Mouse (Mus musculus): ENCODE results near the gene Ica1. TPM values are rescaled to one million over a fixed set of nuclear protein-coding genes. Genes with fewer than 3 reads are reported as not detected.

Ica1 gene
- polyA plus RNA-seq, 1 experiment from 2014 or later = 31.8 TPM

- H3K9ac ChIP-seq (replicated peaks; ENCODE audit: low read length) = no peak overlapping the region
- H3K4me3 ChIP-seq (ENCODE audit: low read length) = no peak overlapping the region
- H3K27me3 ChIP-seq (ENCODE audit: insufficient read depth, low read length) = no peaks in the 10 kb centered on the region
- no peak overlapping the region for H3K27ac ChIP-seq (ENCODE audit: low read length)
- no peak overlapping the region for H3K4me2 ChIP-seq (replicated peaks; ENCODE audit: low read depth, low read length)
- H3K36me3 ChIP-seq (ENCODE audit: insufficient read depth, low read length) = no peaks in the 10 kb centered on the region
- WGBS = 86% methylated on average over 6 of the region's 6 CpGs
- no peaks in the 10 kb centered on the region for H3K9me3 ChIP-seq (ENCODE audit: low read length)
- no peaks in the 10 kb centered on the region for H3K4me1 ChIP-seq (ENCODE audit: insufficient read depth, low read length)
- no peak for ATAC-seq (ENCODE audit: low FRiP score, low TSS enrichment)
These were observed 25.1 kb downstream of the Ica1 start for GRCm38 (mm10) chr6:8752984-8753722.

- Histone ChIP-seq H3K4me3 (ENCODE audit: low read length) (no peak overlapping the region), H3K9me3 (ENCODE audit: low read length) (no peaks in the 10 kb centered on the region), H3K4me2 (replicated peaks; ENCODE audit: low read depth, low read length) (no peak overlapping the region), H3K36me3 (ENCODE audit: insufficient read depth, low read length) (no peaks in the 10 kb centered on the region), H3K4me1 (ENCODE audit: insufficient read depth, low read length) (no peaks in the 10 kb centered on the region), H3K27ac (ENCODE audit: low read length) (no peak overlapping the region), H3K27me3 (ENCODE audit: insufficient read depth, low read length) (no peaks in the 10 kb centered on the region), H3K9ac (replicated peaks; ENCODE audit: low read length) (no peak overlapping the region)
- 80% methylated on average over 7 of the region's 7 CpGs for WGBS
- ATAC-seq (ENCODE audit: low FRiP score, low TSS enrichment) = no peak
These were observed 33.4 kb downstream of the Ica1 start for GRCm38 (mm10) chr6:8744886-8745285.

- 91% methylated on average over 4 of the region's 4 CpGs for WGBS
- no peak overlapping the region for H3K4me2 ChIP-seq (replicated peaks; ENCODE audit: low read depth, low read length)
- H3K36me3 ChIP-seq (ENCODE audit: insufficient read depth, low read length) = no peaks in the 10 kb centered on the region
- H3K9me3 ChIP-seq (ENCODE audit: low read length) = no peaks in the 10 kb centered on the region
- H3K4me1 ChIP-seq (ENCODE audit: insufficient read depth, low read length) = no peaks in the 10 kb centered on the region
- no peak for ATAC-seq (ENCODE audit: low FRiP score, low TSS enrichment)
- no peak overlapping the region for H3K27ac ChIP-seq (ENCODE audit: low read length)
- no peak overlapping the region for H3K4me3 ChIP-seq (ENCODE audit: low read length)
- no peaks in the 10 kb centered on the region for H3K27me3 ChIP-seq (ENCODE audit: insufficient read depth, low read length)
- H3K9ac ChIP-seq (replicated peaks; ENCODE audit: low read length) = no peak overlapping the region
These were observed 34.0 kb downstream of the Ica1 start for GRCm38 (mm10) chr6:8744273-8744785.

- Histone ChIP-seq H3K4me1 (ENCODE audit: insufficient read depth, low read length) (no peaks in the 10 kb centered on the region; the same call in 1 of the 2 replicates), H3K9me3 (ENCODE audit: low read length) (no peaks in the 10 kb centered on the region), H3K36me3 (ENCODE audit: insufficient read depth, low read length) (no peaks in the 10 kb centered on the region), H3K27ac (ENCODE audit: low read length) (no peak overlapping the region), H3K9ac (replicated peaks; ENCODE audit: low read length) (no peak overlapping the region), H3K4me3 (ENCODE audit: low read length) (no peak overlapping the region), H3K27me3 (ENCODE audit: insufficient read depth, low read length) (no peaks in the 10 kb centered on the region), H3K4me2 (replicated peaks; ENCODE audit: low read depth, low read length) (no peak overlapping the region)
- no peak for ATAC-seq (ENCODE audit: low FRiP score, low TSS enrichment)
- WGBS = 34% methylated on average over 3 of the region's 3 CpGs
These were observed 35.8 kb downstream of the Ica1 start for GRCm38 (mm10) chr6:8742449-8742848.

- ATAC-seq (ENCODE audit: low FRiP score, low TSS enrichment) = no peak
- H3K9me3 ChIP-seq (ENCODE audit: low read length) = no peaks in the 10 kb centered on the region
- no peaks in the 10 kb centered on the region for H3K36me3 ChIP-seq (ENCODE audit: insufficient read depth, low read length)
- H3K9ac ChIP-seq (replicated peaks; ENCODE audit: low read length) = no peak overlapping the region
- WGBS = 8% methylated on average over 1 of the region's 1 CpGs
- no peaks in the 10 kb centered on the region for H3K27me3 ChIP-seq (ENCODE audit: insufficient read depth, low read length)
- H3K27ac ChIP-seq (ENCODE audit: low read length) = no peak overlapping the region
- H3K4me1 ChIP-seq (ENCODE audit: insufficient read depth, low read length) = no peaks in the 10 kb centered on the region; the same call in 1 of the 2 replicates
- no peak overlapping the region for H3K4me2 ChIP-seq (replicated peaks; ENCODE audit: low read depth, low read length)
- no peak overlapping the region for H3K4me3 ChIP-seq (ENCODE audit: low read length)
These were observed 36.6 kb downstream of the Ica1 start for GRCm38 (mm10) chr6:8741659-8742058.

- Histone ChIP-seq H3K4me3 (ENCODE audit: low read length) (no peak overlapping the region), H3K4me1 (ENCODE audit: insufficient read depth, low read length) (peaks cover 3% of the 10 kb centered on the region; the same call in 1 of the 2 replicates), H3K36me3 (ENCODE audit: insufficient read depth, low read length) (no peaks in the 10 kb centered on the region), H3K9ac (replicated peaks; ENCODE audit: low read length) (no peak overlapping the region), H3K4me2 (replicated peaks; ENCODE audit: low read depth, low read length) (no peak overlapping the region), H3K9me3 (ENCODE audit: low read length) (no peaks in the 10 kb centered on the region), H3K27me3 (ENCODE audit: insufficient read depth, low read length) (no peaks in the 10 kb centered on the region), H3K27ac (ENCODE audit: low read length) (no peak overlapping the region)
- peak; percentile 50; the same call in 1 of the 2 replicates for ATAC-seq (ENCODE audit: low FRiP score, low TSS enrichment)
- WGBS = 12% methylated on average over 2 of the region's 2 CpGs
These were observed 38.2 kb downstream of the Ica1 start for GRCm38 (mm10) chr6:8740092-8740491.

GRCm38 (mm10) chr6:8738396-8738795 is 39.9 kb downstream of the Ica1 start:
- Histone ChIP-seq H3K27ac (ENCODE audit: low read length) (no peak overlapping the region), H3K27me3 (ENCODE audit: insufficient read depth, low read length) (no peaks in the 10 kb centered on the region), H3K9me3 (ENCODE audit: low read length) (no peaks in the 10 kb centered on the region), H3K9ac (replicated peaks; ENCODE audit: low read length) (no peak overlapping the region), H3K4me2 (replicated peaks; ENCODE audit: low read depth, low read length) (no peak overlapping the region), H3K36me3 (ENCODE audit: insufficient read depth, low read length) (no peaks in the 10 kb centered on the region), H3K4me1 (ENCODE audit: insufficient read depth, low read length) (peaks cover 3% of the 10 kb centered on the region; the same call in 1 of the 2 replicates), H3K4me3 (ENCODE audit: low read length) (no peak overlapping the region)
- WGBS = 52% methylated on average over 4 of the region's 4 CpGs
- no peak for ATAC-seq (ENCODE audit: low FRiP score, low TSS enrichment)

GRCm38 (mm10) chr6:8736493-8736820 is 41.8 kb downstream of the Ica1 start:
- H3K4me2 ChIP-seq (replicated peaks; ENCODE audit: low read depth, low read length) = no peak overlapping the region
- no peak for ATAC-seq (ENCODE audit: low FRiP score, low TSS enrichment)
- H3K4me1 ChIP-seq (ENCODE audit: insufficient read depth, low read length) = peaks cover 14% of the 10 kb centered on the region
- H3K27ac ChIP-seq (ENCODE audit: low read length) = no peak overlapping the region
- no peak overlapping the region for H3K4me3 ChIP-seq (ENCODE audit: low read length)
- H3K9ac ChIP-seq (replicated peaks; ENCODE audit: low read length) = no peak overlapping the region
- H3K27me3 ChIP-seq (ENCODE audit: insufficient read depth, low read length) = no peaks in the 10 kb centered on the region
- H3K36me3 ChIP-seq (ENCODE audit: insufficient read depth, low read length) = no peaks in the 10 kb centered on the region
- H3K9me3 ChIP-seq (ENCODE audit: low read length) = no peaks in the 10 kb centered on the region

GRCm38 (mm10) chr6:8735657-8736492 is 42.4 kb downstream of the Ica1 start:
- peak; percentile 64; the same call in 1 of the 2 replicates for ATAC-seq (ENCODE audit: low FRiP score, low TSS enrichment)
- Histone ChIP-seq H3K36me3 (ENCODE audit: insufficient read depth, low read length) (no peaks in the 10 kb centered on the region), H3K4me3 (ENCODE audit: low read length) (no peak overlapping the region), H3K4me1 (ENCODE audit: insufficient read depth, low read length) (peaks cover 15% of the 10 kb centered on the region), H3K27ac (ENCODE audit: low read length) (no peak overlapping the region), H3K4me2 (replicated peaks; ENCODE audit: low read depth, low read length) (no peak overlapping the region), H3K9me3 (ENCODE audit: low read length) (no peaks in the 10 kb centered on the region), H3K9ac (replicated peaks; ENCODE audit: low read length) (no peak overlapping the region), H3K27me3 (ENCODE audit: insufficient read depth, low read length) (no peaks in the 10 kb centered on the region)
- WGBS = 49% methylated on average over 8 of the region's 8 CpGs

GRCm38 (mm10) chr6:8735044-8735443 is 43.2 kb downstream of the Ica1 start:
- Histone ChIP-seq H3K9me3 (ENCODE audit: low read length) (no peaks in the 10 kb centered on the region), H3K27ac (ENCODE audit: low read length) (no peak overlapping the region), H3K4me2 (replicated peaks; ENCODE audit: low read depth, low read length) (no peak overlapping the region), H3K4me1 (ENCODE audit: insufficient read depth, low read length) (peaks cover 15% of the 10 kb centered on the region), H3K9ac (replicated peaks; ENCODE audit: low read length) (no peak overlapping the region), H3K36me3 (ENCODE audit: insufficient read depth, low read length) (no peaks in the 10 kb centered on the region), H3K4me3 (ENCODE audit: low read length) (no peak overlapping the region), H3K27me3 (ENCODE audit: insufficient read depth, low read length) (no peaks in the 10 kb centered on the region)
- ATAC-seq (ENCODE audit: low FRiP score, low TSS enrichment) = no peak
- 82% methylated on average over 3 of the region's 3 CpGs for WGBS
